Mouse (Mus musculus) hematopoietic stem cell, adult 5-6 weeks (primary cell): ENCODE data around the gene Olfr603. TPM values are rescaled to one million over a fixed set of nuclear protein-coding genes. Genes with fewer than 3 reads are reported as not detected.
"Not testable (repeated sequence)": the region's sequence is repeated elsewhere in the genome, so short reads cannot be mapped to it uniquely, and the experiment has no call there.

Source experiments
- ATAC-seq, 2 experiments: fragments of 125-278 bp in 1 of 2; replicated peaks in 1 of 2; 2 replicates each; pipeline ENCODE4 v1.8.0; 2016 to 2017; ENCODE audit warnings: inconsistent platforms in 2 of 2, mild to moderate bottlenecking in 2 of 2, moderate number of reproducible peaks in 2 of 2, low read depth in 1 of 2, moderate TSS enrichment in 1 of 2; ENCODE audit not compliant: low FRiP score in 2 of 2, poor library complexity in 2 of 2, severe bottlenecking in 2 of 2, insufficient read depth in 1 of 2, low TSS enrichment in 1 of 2
- total RNA-seq: library from RNA; stranded (forward); fragments of 172-1452, 232-1000 nt; gene quantifications from 2 replicates; pipeline ENCODE4 v1.2.3, GENCODE M21; 2017

Gene Olfr603
- not detected in 2 replicates for total RNA-seq

DNA sequence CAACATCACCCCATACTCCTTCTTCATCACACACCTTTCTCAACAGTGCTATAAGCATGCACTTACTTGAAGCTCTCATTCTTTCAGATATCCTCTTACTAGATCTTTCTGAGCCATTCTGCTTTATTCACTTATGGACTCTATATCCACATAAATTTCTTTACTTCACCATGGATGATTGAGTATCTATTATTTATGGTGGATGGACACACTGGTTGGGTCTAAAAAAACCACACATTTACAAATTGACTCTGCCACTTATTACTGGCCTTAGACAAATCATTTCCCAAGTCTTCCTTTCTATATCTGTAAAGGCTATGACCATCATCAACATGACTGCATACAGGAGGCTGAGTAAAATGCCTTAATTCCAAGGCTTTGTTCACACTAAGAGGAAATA, at the start of gene Olfr603:
TSS of gene Olfr603 (minus strand) at position 101 of the 400 bp plus-strand sequence.
- ATAC-seq, result no peak

DNA sequence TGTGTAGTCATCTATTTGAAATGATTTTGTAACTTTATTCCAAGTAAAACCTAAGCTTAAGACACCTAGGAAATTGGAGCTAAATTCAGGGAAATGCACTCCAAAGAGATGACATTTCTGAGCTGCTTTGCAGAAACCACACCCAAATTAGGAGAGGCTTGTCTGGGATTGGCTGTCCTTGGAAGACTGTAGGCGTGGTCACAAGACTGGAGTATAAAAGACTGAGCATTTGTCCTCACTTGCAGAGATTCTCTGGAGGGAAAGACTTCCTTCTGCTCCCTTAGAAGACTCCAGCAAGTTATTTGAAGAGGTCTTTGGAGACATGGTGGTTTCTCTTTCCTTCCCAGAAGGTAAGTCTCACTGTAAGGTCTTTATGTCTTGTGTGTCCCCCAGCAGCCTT, 28.8 kb upstream of the Olfr603 start, which contains the start of gene Usp17lc:
TSS of gene Usp17lc (plus strand) at position 301 of the 400 bp plus-strand sequence.
- ATAC-seq, result not testable (repeated sequence)

DNA sequence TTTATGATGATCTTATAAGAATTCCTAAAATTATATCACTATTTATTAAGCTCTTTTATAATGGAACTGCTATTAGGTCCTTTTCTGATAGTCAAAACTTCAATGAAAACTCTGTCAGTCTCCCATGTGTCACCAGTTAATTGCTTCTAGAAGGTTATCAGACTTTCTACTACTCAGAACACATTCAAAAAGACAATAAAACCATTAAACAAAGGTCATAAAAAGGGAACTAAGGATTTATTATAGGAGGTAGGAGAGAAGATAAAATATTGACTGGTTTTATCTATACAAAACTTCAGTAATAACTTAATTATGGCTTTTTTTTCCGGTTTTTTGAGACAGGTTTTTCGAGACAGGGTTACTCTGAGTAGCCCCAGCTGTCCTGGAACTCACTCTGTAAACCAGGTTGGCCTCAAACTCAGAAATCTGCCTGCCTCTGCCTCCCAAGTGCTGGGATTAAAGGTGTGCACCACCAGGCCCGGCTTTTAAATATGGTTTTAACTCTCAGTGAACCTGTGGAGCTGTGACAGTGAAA, 20.6 kb upstream of the Olfr603 start:
- ATAC-seq, result not testable (repeated sequence)

DNA sequence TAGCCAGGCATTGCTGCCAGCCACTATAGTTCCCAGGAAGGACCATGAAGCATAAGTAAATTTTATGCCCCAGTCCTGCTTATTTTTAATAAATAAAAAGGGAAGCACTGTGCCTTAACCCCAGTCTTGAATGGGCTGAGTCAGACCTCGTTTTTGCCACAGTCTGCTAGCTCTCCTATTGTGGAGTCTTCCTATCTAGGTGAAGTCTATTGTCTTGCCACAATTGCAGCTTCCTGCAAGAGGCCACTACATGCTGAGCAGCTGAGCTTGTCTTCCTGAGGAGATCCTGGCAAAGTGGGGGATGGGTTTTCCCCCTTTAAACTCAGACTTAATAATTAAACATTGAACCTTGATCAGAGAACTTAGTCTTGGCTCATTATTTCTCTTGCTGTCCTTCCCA, 13.0 kb upstream of the Olfr603 start:
- no peak for ATAC-seq

DNA sequence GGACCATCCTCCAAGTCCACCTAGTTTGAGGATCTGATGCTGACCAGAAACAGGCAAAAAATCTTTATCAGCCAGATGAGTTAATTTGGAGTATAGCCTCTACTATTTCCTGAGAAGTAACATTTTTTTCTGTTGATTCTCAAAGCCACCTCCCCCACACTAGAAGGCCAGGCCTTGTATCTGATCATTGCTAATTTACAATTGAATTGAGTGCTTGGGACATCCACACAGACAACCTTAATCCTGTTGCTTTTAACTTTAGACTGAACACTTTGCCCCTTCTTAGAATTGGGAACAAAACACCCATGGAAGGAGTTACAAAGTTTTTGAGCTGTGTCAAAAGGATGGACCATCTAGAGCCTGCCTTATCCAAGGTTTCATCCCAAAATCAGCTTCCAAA, 11.8 kb upstream of the Olfr603 start:
- ATAC-seq, result no peak

DNA sequence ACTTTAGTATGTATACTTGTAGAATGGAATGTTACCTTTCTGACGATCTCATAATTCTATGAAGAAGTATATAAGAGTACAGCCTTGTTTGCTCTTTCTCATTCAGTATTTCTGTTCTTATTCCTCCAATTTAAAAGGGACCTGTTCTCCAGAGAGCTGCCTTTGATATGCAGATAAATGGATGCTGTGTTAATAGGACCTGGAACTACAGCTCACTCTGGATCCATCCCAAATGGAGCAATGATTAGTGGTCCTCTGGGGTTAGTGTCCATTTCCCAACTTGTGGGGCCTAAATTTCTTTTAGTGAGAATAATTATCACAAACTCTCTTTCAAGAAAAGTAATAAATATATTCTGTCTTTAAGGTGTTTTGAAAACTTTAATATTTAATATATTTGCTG, 23.4 kb downstream of the Olfr603 start, which contains the start of gene Olfr601:
TSS of gene Olfr601 (minus strand) at position 101 of the 400 bp plus-strand sequence.
- ATAC-seq, result no peak

DNA sequence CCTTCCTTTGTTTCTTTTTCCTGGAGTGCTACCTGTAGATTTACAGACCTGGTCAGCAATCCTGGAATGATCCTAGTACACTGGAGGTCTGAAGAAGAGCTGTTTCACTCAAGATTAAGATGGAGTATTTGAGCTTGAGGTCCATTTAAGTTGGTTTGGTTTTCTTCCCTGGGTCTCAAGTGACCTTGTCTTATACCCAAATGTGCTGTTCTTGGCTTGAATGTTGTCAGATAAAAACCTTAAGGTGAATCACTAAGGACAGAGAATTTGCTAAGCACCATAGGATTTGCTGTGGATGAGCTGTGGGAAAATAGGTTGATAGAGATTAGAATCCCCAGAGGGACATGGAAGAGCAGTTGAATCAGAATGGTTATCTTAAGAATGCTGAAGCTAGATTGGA, 36.4 kb downstream of the Olfr603 start, which contains the start of gene Olfr600:
TSS of gene Olfr600 (minus strand) at position 101 of the 400 bp plus-strand sequence.
- ATAC-seq, result no peak

DNA sequence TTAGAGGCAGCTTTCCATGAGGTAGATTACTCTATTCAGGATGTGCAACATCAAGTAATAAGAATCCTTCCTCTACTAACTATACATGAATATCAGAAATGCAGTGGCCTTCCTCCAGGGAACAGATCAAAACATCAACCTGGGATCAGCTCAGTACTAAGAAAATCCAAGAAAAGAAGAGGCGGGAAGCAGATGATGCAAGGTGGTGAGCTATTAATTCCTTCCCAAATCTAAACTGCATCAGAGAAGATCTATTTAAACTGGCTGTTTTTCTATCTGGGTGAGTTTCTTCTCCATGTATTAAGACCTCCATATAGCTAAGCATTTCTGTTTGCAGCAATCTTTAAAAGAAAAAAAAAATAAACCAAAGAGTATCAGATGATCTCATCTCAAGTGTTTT, 50.4 kb downstream of the Olfr603 start, which contains the start of gene Olfr599:
TSS of gene Olfr599 (plus strand) at position 301 of the 400 bp plus-strand sequence.
- ATAC-seq, result no peak

Other genes starting within 250 kb of the Olfr603 start
- not detected in 2 replicates for gene Olfr588-ps1, start 245.3 kb downstream of the Olfr603 start, total RNA-seq
- gene Olfr589, start 229.8 kb downstream of the Olfr603 start, total RNA-seq, result not detected in 2 replicates
- gene Olfr591, start 207.8 kb downstream of the Olfr603 start, total RNA-seq, result not detected in 2 replicates
- gene Olfr592, start 201.4 kb downstream of the Olfr603 start, total RNA-seq, result not detected in 2 replicates
- not detected in 2 replicates for gene Olfr593, start 174.3 kb downstream of the Olfr603 start, total RNA-seq
- gene Olfr594, start 169.2 kb downstream of the Olfr603 start, total RNA-seq, result not detected in 2 replicates
- gene Usp17ld, start 133.7 kb downstream of the Olfr603 start, total RNA-seq, result not detected in 2 replicates
- not detected in 2 replicates for gene Olfr596, start 80.5 kb downstream of the Olfr603 start, total RNA-seq
- gene Olfr597, start 69.9 kb downstream of the Olfr603 start, total RNA-seq, result not detected in 2 replicates
- gene Olfr598, start 62.6 kb downstream of the Olfr603 start, total RNA-seq, result not detected in 2 replicates
- gene Olfr599, start 50.3 kb downstream of the Olfr603 start, total RNA-seq, result not detected in 2 replicates
- gene Olfr600, start 36.5 kb downstream of the Olfr603 start, total RNA-seq, result not detected in 2 replicates
- not detected in 2 replicates for gene Olfr601, start 23.5 kb downstream of the Olfr603 start, total RNA-seq
- not detected in 2 replicates for gene Usp17lc, start 28.9 kb upstream of the Olfr603 start, total RNA-seq
- gene Olfr605, start 59.3 kb upstream of the Olfr603 start, total RNA-seq, result not detected in 2 replicates
- gene Olfr606, start 62.9 kb upstream of the Olfr603 start, total RNA-seq, result not detected in 2 replicates
- gene Olfr607, start 78.0 kb upstream of the Olfr603 start, total RNA-seq, result not detected in 2 replicates
- gene Olfr608, start 83.7 kb upstream of the Olfr603 start, total RNA-seq, result not detected in 2 replicates
- gene Olfr609, start 111.9 kb upstream of the Olfr603 start, total RNA-seq, result not detected in 2 replicates
- not detected in 2 replicates for gene Olfr610, start 125.9 kb upstream of the Olfr603 start, total RNA-seq
- not detected in 2 replicates for gene Olfr611, start 134.7 kb upstream of the Olfr603 start, total RNA-seq
- gene Olfr612, start 156.5 kb upstream of the Olfr603 start, total RNA-seq, result not detected in 2 replicates
- not detected in 2 replicates for gene Olfr613, start 161.9 kb upstream of the Olfr603 start, total RNA-seq
- not detected in 2 replicates for gene Olfr615, start 169.9 kb upstream of the Olfr603 start, total RNA-seq
- not detected in 2 replicates for gene Olfr616, start 183.0 kb upstream of the Olfr603 start, total RNA-seq
- not detected in 2 replicates for gene Olfr617, start 186.9 kb upstream of the Olfr603 start, total RNA-seq
- gene Olfr618, start 203.9 kb upstream of the Olfr603 start, total RNA-seq, result not detected in 2 replicates
- not detected in 2 replicates for gene Olfr619, start 214.4 kb upstream of the Olfr603 start, total RNA-seq
- not detected in 2 replicates for gene Olfr620, start 226.4 kb upstream of the Olfr603 start, total RNA-seq